Mouse (Mus musculus): ENCODE results near the gene Card19.

Card19 gene

GRCm38 (mm10) chr13:49225159-49225558 is 9.3 kb upstream of the Card19 start:
- no peak for DNase-seq

GRCm38 (mm10) chr13:49224729-49225128 is 8.9 kb upstream of the Card19 start:
- no peak for DNase-seq

GRCm38 (mm10) chr13:49224314-49224713 is 8.5 kb upstream of the Card19 start:
- peak; percentile 54 for DNase-seq

- no peak for DNase-seq
Observed at GRCm38 (mm10) chr13:49220912-49221311, 5.1 kb upstream of the Card19 start.

GRCm38 (mm10) chr13:49219367-49219766 is 3.5 kb upstream of the Card19 start:
- no peak for DNase-seq

- DNase-seq: no peak
Observed at GRCm38 (mm10) chr13:49218651-49219050, 2.8 kb upstream of the Card19 start.

- no peak for DNase-seq
Observed at GRCm38 (mm10) chr13:49216808-49217561, 1.1 kb upstream of the Card19 start.

- no peak for DNase-seq
Observed at GRCm38 (mm10) chr13:49216220-49216552, 349 bp upstream of the Card19 start.

GRCm38 (mm10) chr13:49215128-49215503 is 721 bp downstream of the Card19 start:
- DNase-seq: no peak

- no peak for DNase-seq
Observed at GRCm38 (mm10) chr13:49214454-49214853, 1.4 kb downstream of the Card19 start.

- DNase-seq: no peak
Observed at GRCm38 (mm10) chr13:49213531-49213932, 2.3 kb downstream of the Card19 start.

- no peak for DNase-seq
Observed at GRCm38 (mm10) chr13:49212711-49213500, 2.9 kb downstream of the Card19 start.

- no peak for DNase-seq
Observed at GRCm38 (mm10) chr13:49209306-49209705, 6.5 kb downstream of the Card19 start.

GRCm38 (mm10) chr13:49206341-49206740 is 9.5 kb downstream of the Card19 start:
- no peak for DNase-seq

- peak; percentile 91 for DNase-seq
Observed at GRCm38 (mm10) chr13:49205381-49205998, 10.3 kb downstream of the Card19 start.

GRCm38 (mm10) chr13:49202556-49202955 is 13.3 kb downstream of the Card19 start:
- no peak for DNase-seq

GRCm38 (mm10) chr13:49200688-49201087 is 15.1 kb downstream of the Card19 start:
- DNase-seq: no peak

GRCm38 (mm10) chr13:49199891-49200290 is 15.9 kb downstream of the Card19 start:
- DNase-seq: no peak

- no peak for DNase-seq
Observed at GRCm38 (mm10) chr13:49198734-49199133, 17.1 kb downstream of the Card19 start.

- DNase-seq: peak; percentile 51
Observed at GRCm38 (mm10) chr13:49196766-49197165, 19.1 kb downstream of the Card19 start.

GRCm38 (mm10) chr13:49196211-49196610 is 19.6 kb downstream of the Card19 start:
- DNase-seq: no peak

GRCm38 (mm10) chr13:49195651-49196050 is 20.2 kb downstream of the Card19 start:
- DNase-seq: no peak

GRCm38 (mm10) chr13:49194811-49195210 is 21.0 kb downstream of the Card19 start:
- no peak for DNase-seq

- DNase-seq: no peak
Observed at GRCm38 (mm10) chr13:49193650-49194049, 22.2 kb downstream of the Card19 start.
